Mouse (Mus musculus): ENCODE results near the gene 4933402E13Rik. TPM values are rescaled to one million over a fixed set of nuclear protein-coding genes. Genes with fewer than 3 reads are reported as not detected.

Gene 4933402E13Rik
- polyA plus RNA-seq (2015; fragmentation: Nextera tagmentation; extraction: Ambion mirVana), result 0.17 TPM in 1 of 2 replicates, not detected in the other

DNA sequence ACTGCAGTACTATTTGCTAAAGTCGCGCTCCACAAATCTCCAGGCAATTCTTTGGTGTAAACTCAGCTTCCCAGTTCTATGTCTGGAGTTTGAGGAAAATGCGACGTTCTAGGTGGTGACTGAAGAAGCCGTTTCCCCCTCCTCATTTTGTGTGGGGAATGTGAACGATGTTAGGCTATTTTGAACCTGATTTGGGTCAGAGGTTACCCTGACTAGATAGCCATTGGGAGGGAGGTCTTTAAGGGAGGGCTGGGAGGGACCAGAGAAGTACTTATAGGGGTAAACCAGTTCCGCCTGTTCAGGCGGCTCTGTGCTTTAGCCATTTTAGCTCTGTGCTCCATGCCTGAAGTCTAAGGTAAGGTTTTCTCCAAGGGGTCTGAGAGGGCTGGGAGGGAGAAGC lies at the start of gene 4933402E13Rik:
4933402E13Rik (plus strand) TSS at position 301 of the 400 bp plus-strand sequence.
- H3K27me3 ChIP-seq (replicated peaks; ENCODE audit: control insufficient read depth, insufficient read depth, low read length), result no peaks in the 10 kb centered on the region
- H3K4me3 ChIP-seq (ENCODE audit: low read length), result no peak within 1 kb of the TSS
- H3K4me2 ChIP-seq (ENCODE audit: low read depth, low read length), result no peak within 1 kb of the TSS
- ATAC-seq, result no peak
- WGBS, result 77% methylated on average over 8 of the region's 8 CpGs
- no peak within 1 kb of the TSS for H3K27ac ChIP-seq (ENCODE audit: low read length)
- no peaks in the 10 kb centered on the region for H3K4me1 ChIP-seq (ENCODE audit: control insufficient read depth, insufficient read depth, low read length)
- no peaks in the 10 kb centered on the region for H3K9me3 ChIP-seq (ENCODE audit: control insufficient read depth, low read length)
- H3K36me3 ChIP-seq (ENCODE audit: control insufficient read depth, insufficient read depth, low read length), result no peaks in the 10 kb centered on the region
- H3K9ac ChIP-seq (ENCODE audit: low read depth, low read length), result no peak within 1 kb of the TSS

Other genes starting within 250 kb of the 4933402E13Rik start
- gene 4931400O07Rik, start 184.5 kb downstream of the 4933402E13Rik start, polyA plus RNA-seq (2015; fragmentation: Nextera tagmentation; extraction: Ambion mirVana), result not detected in 2 replicates